ENCODE assay signal across 18 mouse cellular contexts in genomic region chr11:89022120-89022731, GRCm38 (mm10). TPM values are rescaled to one million over a fixed set of nuclear protein-coding genes. Genes with fewer than 3 reads are reported as not detected.
DNase-seq lines count a peak whose midpoint lies in the region; ATAC-seq lines count a peak whose summit lies in the region.
"Had no signal": no experiment of that assay in that cellular context is flagged by ENCODE, and none has a peak within 500 bp of the region (broad histone marks: within the 10 kb centered on the region; RNA-seq: fewer than 3 reads in every experiment).

No protein-coding gene starts in this region.

- WGBS in liver, embryonic 12.5 days (ENCODE audit: insufficient replicate concordance), result 31% methylated on average over 8 of the region's 8 CpGs
- WGBS in liver, embryonic 11.5 days, result 38% methylated on average over 8 of the region's 8 CpGs
- WGBS in intestine, embryonic 14.5 days, result 42% methylated on average over 8 of the region's 8 CpGs
- WGBS in stomach, embryonic 15.5 days, result 45% methylated on average over 8 of the region's 8 CpGs

- no peak for DNase-seq in liver, embryonic 11.5 days (ENCODE audit: low spot score)
- DNase-seq in ES-CJ7 (ENCODE audit: low read depth, low spot score), result peak; percentile 55
- DNase-seq in intestine, embryonic 14.5 days (ENCODE audit: low spot score), result peak; percentile 62
- DNase-seq in layer of hippocampus, adult 11-12 months (ENCODE audit: low spot score), result no peak
- no peak for DNase-seq in layer of hippocampus, postnatal 10 days (ENCODE audit: low spot score in 2 of 2)
- no peak for DNase-seq in kidney, postnatal 14 days
- DNase-seq: adrenal gland, postnatal 25 days; heart, postnatal 10 days; right cerebral cortex, postnatal 25 days; thymus, adult 18-20 months had no signal

- ATAC-seq in liver, embryonic 12.5 days, result no peak; the same call in 1 of the 2 replicates
- ATAC-seq in liver, embryonic 11.5 days (replicated peaks; ENCODE audit: low FRiP score), result no peak
- peak; percentile 71 for ATAC-seq in intestine, embryonic 14.5 days (replicated peaks; ENCODE audit: low FRiP score, low TSS enrichment, low read depth)
- ATAC-seq in stomach, embryonic 15.5 days (ENCODE audit: insufficient read depth, low FRiP score, low read depth), result peak; percentile 52
- ATAC-seq: Patski had no signal

- H3K4me3 ChIP-seq in liver, embryonic 12.5 days, result no peak overlapping the region
- H3K4me3 ChIP-seq in liver, embryonic 11.5 days (ENCODE audit: low read depth, low read length), result no peak overlapping the region
- no peak overlapping the region for H3K4me3 ChIP-seq in intestine, embryonic 14.5 days (ENCODE audit: low read depth, low read length)
- H3K4me3 ChIP-seq in stomach, embryonic 15.5 days (replicated peaks), result no peak overlapping the region
- H3K4me3 ChIP-seq: erythroblast, embryonic 14.5 days had no signal

- no peaks in the 10 kb centered on the region for H3K27me3 ChIP-seq in liver, embryonic 12.5 days (replicated peaks)
- no peaks in the 10 kb centered on the region for H3K27me3 ChIP-seq in liver, embryonic 11.5 days (replicated peaks; ENCODE audit: control insufficient read depth, insufficient read depth, low read length)
- H3K27me3 ChIP-seq in intestine, embryonic 14.5 days (replicated peaks; ENCODE audit: control insufficient read depth, insufficient read depth, low read length), result no peaks in the 10 kb centered on the region
- H3K27me3 ChIP-seq in stomach, embryonic 15.5 days (replicated peaks), result no peaks in the 10 kb centered on the region
- H3K27me3 ChIP-seq: Patski had no signal

- H3K4me2 ChIP-seq in liver, embryonic 12.5 days, result peak overlapping the region; percentile 3; the same call in 1 of the 2 replicates
- H3K4me2 ChIP-seq in liver, embryonic 11.5 days, result no peak overlapping the region
- no peak overlapping the region for H3K4me2 ChIP-seq in intestine, embryonic 14.5 days (ENCODE audit: low read length)
- H3K4me2 ChIP-seq in stomach, embryonic 15.5 days, result no peak overlapping the region

- no peaks in the 10 kb centered on the region for H3K9me3 ChIP-seq in liver, embryonic 12.5 days (replicated peaks)
- no peaks in the 10 kb centered on the region for H3K9me3 ChIP-seq in liver, embryonic 11.5 days (ENCODE audit: control insufficient read depth, low read length)
- H3K9me3 ChIP-seq in intestine, embryonic 14.5 days (ENCODE audit: control insufficient read depth, low read length), result no peaks in the 10 kb centered on the region
- no peaks in the 10 kb centered on the region for H3K9me3 ChIP-seq in stomach, embryonic 15.5 days

- H3K4me1 ChIP-seq in liver, embryonic 12.5 days, result peaks cover 83% of the 10 kb centered on the region
- H3K4me1 ChIP-seq in liver, embryonic 11.5 days (replicated peaks; ENCODE audit: control insufficient read depth, insufficient read depth, low read length), result peaks cover 45% of the 10 kb centered on the region
- H3K4me1 ChIP-seq in intestine, embryonic 14.5 days (replicated peaks; ENCODE audit: control insufficient read depth, insufficient read depth, low read length), result peaks cover 8% of the 10 kb centered on the region
- H3K4me1 ChIP-seq in stomach, embryonic 15.5 days, result peaks cover 17% of the 10 kb centered on the region; the same call in 1 of the 2 replicates

- H3K27ac ChIP-seq in liver, embryonic 12.5 days, result peak overlapping the region; percentile 46
- H3K27ac ChIP-seq in liver, embryonic 11.5 days (ENCODE audit: low read depth, low read length), result no peak overlapping the region
- peak overlapping the region; percentile 23 for H3K27ac ChIP-seq in intestine, embryonic 14.5 days (ENCODE audit: low read depth)
- H3K27ac ChIP-seq in stomach, embryonic 15.5 days, result peak overlapping the region; percentile 31; the same call in 1 of the 2 replicates

- H3K36me3 ChIP-seq in liver, embryonic 12.5 days, result peaks cover 38% of the 10 kb centered on the region
- H3K36me3 ChIP-seq in liver, embryonic 11.5 days (ENCODE audit: control insufficient read depth, insufficient read depth, low read length), result no peaks in the 10 kb centered on the region
- peaks cover 13% of the 10 kb centered on the region for H3K36me3 ChIP-seq in intestine, embryonic 14.5 days (ENCODE audit: control insufficient read depth, insufficient read depth, low read length)
- peaks cover 8% of the 10 kb centered on the region; the same call in 1 of the 2 replicates for H3K36me3 ChIP-seq in stomach, embryonic 15.5 days

- H3K9ac ChIP-seq in liver, embryonic 12.5 days, result no peak overlapping the region
- H3K9ac ChIP-seq in liver, embryonic 11.5 days (ENCODE audit: low read depth, low read length), result no peak overlapping the region
- H3K9ac ChIP-seq in intestine, embryonic 14.5 days (ENCODE audit: low read length), result no peak overlapping the region
- H3K9ac ChIP-seq in stomach, embryonic 15.5 days, result no peak overlapping the region

RNA-seq across cellular contexts. Expression of gene Trim25, which starts 23.1 kb away (rescaled TPM):
- 23.1 and 25.9 TPM in 2 replicates for polyA plus RNA-seq in liver, embryonic 12.5 days (2016; fragmentation: Nextera tagmentation; extraction: Ambion mirVana)
- polyA plus RNA-seq in liver, embryonic 11.5 days (2014; fragmentation: Nextera tagmentation; extraction: Ambion mirVana), result 20.6 and 21.1 TPM in 2 replicates
- 21.0 and 23.2 TPM in 2 replicates for polyA plus RNA-seq in intestine, embryonic 14.5 days (2014; fragmentation: Nextera tagmentation; extraction: Ambion mirVana)
- polyA plus RNA-seq in stomach, embryonic 15.5 days (2015; fragmentation: Nextera tagmentation; extraction: Ambion mirVana), result 28.4 and 29.6 TPM in 2 replicates
- 1 to 10 TPM; 4.6 to 7.1 TPM for total RNA-seq in layer of hippocampus, postnatal 10 days (2021)

RNA-seq across cellular contexts. Expression of gene Dgke, which starts 44.4 kb away (rescaled TPM):
- polyA plus RNA-seq in liver, embryonic 12.5 days (2016; fragmentation: Nextera tagmentation; extraction: Ambion mirVana), result 1.6 and 1.7 TPM in 2 replicates
- polyA plus RNA-seq in liver, embryonic 11.5 days (2014; fragmentation: Nextera tagmentation; extraction: Ambion mirVana), result 1.8 and 1.9 TPM in 2 replicates
- 4.3 and 5.1 TPM in 2 replicates for polyA plus RNA-seq in intestine, embryonic 14.5 days (2014; fragmentation: Nextera tagmentation; extraction: Ambion mirVana)
- polyA plus RNA-seq in stomach, embryonic 15.5 days (2015; fragmentation: Nextera tagmentation; extraction: Ambion mirVana), result 3.8 and 4.0 TPM in 2 replicates
- total RNA-seq in layer of hippocampus, postnatal 10 days (2021), result 10 to 100 TPM; 35.4 to 37.8 TPM
- polyA plus RNA-seq: erythroblast, embryonic 14.5 days had no signal

RNA-seq across cellular contexts. Expression of gene Gm525, which starts 51.4 kb away (rescaled TPM):
- not detected in 2 replicates for polyA plus RNA-seq in liver, embryonic 12.5 days (2016; fragmentation: Nextera tagmentation; extraction: Ambion mirVana)
- not detected in 2 replicates for polyA plus RNA-seq in liver, embryonic 11.5 days (2014; fragmentation: Nextera tagmentation; extraction: Ambion mirVana)
- polyA plus RNA-seq in intestine, embryonic 14.5 days (2014; fragmentation: Nextera tagmentation; extraction: Ambion mirVana), result 0.59 and 1.1 TPM in 2 replicates
- polyA plus RNA-seq in stomach, embryonic 15.5 days (2015; fragmentation: Nextera tagmentation; extraction: Ambion mirVana), result 1.7 and 2.1 TPM in 2 replicates
- total RNA-seq in layer of hippocampus, postnatal 10 days (2021), result not detected
- total RNA-seq: adrenal gland, postnatal 25 days; granulocyte monocyte progenitor cell, adult 5-6 weeks; heart, postnatal 10 days; left cerebral cortex, postnatal 14 days; megakaryocyte, adult 5-6 weeks had no signal
- polyA plus RNA-seq: erythroblast, embryonic 14.5 days; Patski had no signal

RNA-seq across cellular contexts. Expression of gene Coil, which starts 52.2 kb away (rescaled TPM):
- polyA plus RNA-seq in liver, embryonic 12.5 days (2016; fragmentation: Nextera tagmentation; extraction: Ambion mirVana), result 9.3 and 9.7 TPM in 2 replicates
- polyA plus RNA-seq in liver, embryonic 11.5 days (2014; fragmentation: Nextera tagmentation; extraction: Ambion mirVana), result 9.3 and 9.5 TPM in 2 replicates
- polyA plus RNA-seq in intestine, embryonic 14.5 days (2014; fragmentation: Nextera tagmentation; extraction: Ambion mirVana), result 10.4 and 11.0 TPM in 2 replicates
- 14.4 and 15.7 TPM in 2 replicates for polyA plus RNA-seq in stomach, embryonic 15.5 days (2015; fragmentation: Nextera tagmentation; extraction: Ambion mirVana)
- total RNA-seq in layer of hippocampus, postnatal 10 days (2021), result 10 to 100 TPM; 20.0 to 20.2 TPM

RNA-seq across cellular contexts. Expression of gene Elobl, which starts 55.5 kb away (rescaled TPM):
- not detected in 2 replicates for polyA plus RNA-seq in liver, embryonic 12.5 days (2016; fragmentation: Nextera tagmentation; extraction: Ambion mirVana)
- polyA plus RNA-seq in liver, embryonic 11.5 days (2014; fragmentation: Nextera tagmentation; extraction: Ambion mirVana), result not detected in 2 replicates
- not detected in 2 replicates for polyA plus RNA-seq in intestine, embryonic 14.5 days (2014; fragmentation: Nextera tagmentation; extraction: Ambion mirVana)
- polyA plus RNA-seq in stomach, embryonic 15.5 days (2015; fragmentation: Nextera tagmentation; extraction: Ambion mirVana), result not detected in 2 replicates
- total RNA-seq in layer of hippocampus, postnatal 10 days (2021), result not detected
- total RNA-seq: adrenal gland, postnatal 25 days; granulocyte monocyte progenitor cell, adult 5-6 weeks; heart, postnatal 10 days; left cerebral cortex, postnatal 14 days; megakaryocyte, adult 5-6 weeks had no signal
- polyA plus RNA-seq: cortical plate, adult 2 months; erythroblast, embryonic 14.5 days had no signal

Comparison
In these comparisons a context has a peak if more than half of its experiments do, and no peak if none do; other contexts are left out.
1. ATAC-seq: peak in intestine, embryonic 14.5 days (single experiment) and stomach, embryonic 15.5 days (single experiment); none in liver, embryonic 12.5 days (single experiment) and liver, embryonic 11.5 days (single experiment).
2. DNase-seq: peak in ES-CJ7 (single experiment) and intestine, embryonic 14.5 days (single experiment); none in liver, embryonic 11.5 days (single experiment), layer of hippocampus, adult 11-12 months (single experiment), layer of hippocampus, postnatal 10 days (0 of 2) and kidney, postnatal 14 days (single experiment).